Mouse (Mus musculus) layer of hippocampus, adult 2 months (tissue): ENCODE results near the gene Zfp97. TPM values are rescaled to one million over a fixed set of nuclear protein-coding genes. Genes with fewer than 3 reads are reported as not detected.
"Not testable (repeated sequence)": the region's sequence is repeated elsewhere in the genome, so short reads cannot be mapped to it uniquely, and the experiment has no call there.

Experiments
- DNase-seq, 2 experiments: peaks; one replicate each; pipeline ENCODE4 v3.0.0; 2022; ENCODE audit warnings: low spot score in 2 of 2
- H3K27ac ChIP-seq: fragments of 200-600 bp; 2 replicates; pipeline ENCODE4 v1.8.1; 2022
- H3K4me3 ChIP-seq: fragments of 200-600 bp; 2 replicates; pipeline ENCODE4 v1.8.1; 2022; ENCODE audit warnings: mild to moderate bottlenecking
- CTCF ChIP-seq: fragments of 200-600 bp; conservative IDR thresholded peaks from 2 replicates; pipeline ENCODE4 v1.8.1; 2022; ENCODE audit warnings: antibody characterized with exemption, mild to moderate bottlenecking, moderate library complexity
- long read RNA-seq, 2 experiments: library from polyadenylated mRNA; stranded (forward); transcript quantifications; one replicate each; pipeline ENCODE4 v2.0.0; 2021; ENCODE audit warnings: borderline mapping rate in 2 of 2
- total RNA-seq, 2 experiments: library from RNA; stranded (reverse); gene quantifications; 2 replicates each; pipeline ENCODE4 v1.2.3; 2021

Gene Zfp97
- 1 to 10 TPM; 3.9 to 6.6 TPM for total RNA-seq
- long read RNA-seq, experiment 1, partial matches to known transcripts: 0 of 1 reads
- long read RNA-seq, experiment 1, other reads (novel, unspliced or antisense): 0 of 1 reads
- long read RNA-seq, experiment 2, partial matches to known transcripts: 0 of 1 reads
- long read RNA-seq, experiment 2, other reads (novel, unspliced or antisense): 0 of 1 reads

DNA sequence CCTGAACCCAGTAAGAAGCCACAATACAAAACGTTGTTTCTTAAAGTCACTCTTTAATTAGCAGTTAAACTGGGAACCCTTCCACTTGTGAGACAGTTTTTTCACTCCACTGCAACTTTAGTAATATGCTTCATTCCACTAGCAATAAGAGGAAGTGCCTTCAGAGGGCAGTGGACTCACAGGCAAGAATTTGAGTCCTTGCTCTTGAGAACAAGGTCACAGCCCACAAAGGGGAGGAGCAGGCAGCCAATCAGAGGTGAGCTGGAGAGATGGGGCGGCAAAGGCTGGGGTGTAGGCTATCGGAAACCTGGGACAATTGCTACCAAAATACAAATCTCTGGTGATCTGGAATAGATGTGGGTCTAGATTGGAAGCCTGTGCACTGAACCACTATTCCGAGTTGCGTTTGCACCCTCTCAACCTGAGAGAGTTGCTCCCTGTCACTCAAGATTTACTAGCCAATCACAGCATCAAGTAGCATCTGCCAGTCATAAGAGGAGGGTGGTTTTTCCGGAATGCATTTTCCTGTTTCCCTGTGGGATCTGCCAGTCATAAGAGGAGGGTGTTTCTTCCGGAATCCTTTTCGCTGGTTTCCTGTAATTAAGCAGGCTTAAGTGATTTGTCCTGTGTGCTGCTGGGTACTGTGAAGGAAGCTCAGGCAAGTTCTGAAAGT, at the start of gene Zfp97:
Gene Zfp97, plus strand, starts transcription at position 586 of the 673 bp plus-strand sequence.
- H3K4me3 ChIP-seq, DNase-seq, H3K27ac ChIP-seq: not testable (repeated sequence)

DNA sequence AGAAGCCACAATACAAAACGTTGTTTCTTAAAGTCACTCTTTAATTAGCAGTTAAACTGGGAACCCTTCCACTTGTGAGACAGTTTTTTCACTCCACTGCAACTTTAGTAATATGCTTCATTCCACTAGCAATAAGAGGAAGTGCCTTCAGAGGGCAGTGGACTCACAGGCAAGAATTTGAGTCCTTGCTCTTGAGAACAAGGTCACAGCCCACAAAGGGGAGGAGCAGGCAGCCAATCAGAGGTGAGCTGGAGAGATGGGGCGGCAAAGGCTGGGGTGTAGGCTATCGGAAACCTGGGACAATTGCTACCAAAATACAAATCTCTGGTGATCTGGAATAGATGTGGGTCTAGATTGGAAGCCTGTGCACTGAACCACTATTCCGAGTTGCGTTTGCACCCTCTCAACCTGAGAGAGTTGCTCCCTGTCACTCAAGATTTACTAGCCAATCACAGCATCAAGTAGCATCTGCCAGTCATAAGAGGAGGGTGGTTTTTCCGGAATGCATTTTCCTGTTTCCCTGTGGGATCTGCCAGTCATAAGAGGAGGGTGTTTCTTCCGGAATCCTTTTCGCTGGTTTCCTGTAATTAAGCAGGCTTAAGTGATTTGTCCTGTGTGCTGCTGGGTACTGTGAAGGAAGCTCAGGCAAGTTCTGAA, 57.7 kb downstream of the Zfp97 start:
- not testable (repeated sequence) for H3K27ac ChIP-seq, H3K4me3 ChIP-seq, DNase-seq

DNA sequence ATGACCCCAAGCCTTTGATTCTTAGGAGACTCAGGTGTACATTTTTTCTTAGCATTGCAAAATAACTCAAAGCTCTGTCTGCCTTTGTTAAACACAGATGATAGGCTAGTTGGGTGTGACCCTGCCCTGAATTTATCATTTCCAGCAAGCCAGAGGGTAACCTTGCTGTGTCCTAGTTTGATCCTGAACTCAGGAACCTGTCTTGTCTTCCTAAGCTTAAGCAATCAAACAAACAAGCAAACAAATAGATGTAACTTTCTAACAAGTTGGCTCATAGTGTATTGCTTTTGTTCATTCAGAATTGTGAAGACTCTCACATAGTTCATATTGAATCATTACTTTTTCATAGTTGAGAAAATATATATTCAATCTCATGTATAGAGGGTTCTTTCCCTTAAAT, 73.5 kb downstream of the Zfp97 start:
- not testable (repeated sequence) for H3K4me3 ChIP-seq, H3K27ac ChIP-seq, DNase-seq

GRCm38 (mm10) chr17:17195178-17195577, 74.0 kb downstream of the Zfp97 start:
- TF ChIP-seq CTCF: no peak
- Histone ChIP-seq H3K4me3 (no peak overlapping the region), H3K27ac (no peak overlapping the region)
- no peak for DNase-seq

GRCm38 (mm10) chr17:17196111-17196510, 74.9 kb downstream of the Zfp97 start:
- DNase-seq, H3K27ac ChIP-seq, H3K4me3 ChIP-seq: not testable (repeated sequence)

Other genes starting within 250 kb of the Zfp97 start
- 1 to 10 TPM; 7.4 to 8.5 TPM for gene Zfp960, start 57.3 kb upstream of the Zfp97 start, total RNA-seq